Mouse (Mus musculus) midbrain, embryonic 11.5 days (tissue): ENCODE results near the gene Lsm2. TPM values are rescaled to one million over a fixed set of nuclear protein-coding genes. Genes with fewer than 3 reads are reported as not detected.

Experiments
- polyA plus RNA-seq: library from polyadenylated mRNA; unstranded; fragments of >200 nt; fragmentation: Nextera tagmentation; extraction: Ambion mirVana; gene quantifications from 2 replicates; pipeline ENCODE4 v1.2.1, GENCODE M21; 2014

The Lsm2 gene
- polyA plus RNA-seq, 1 experiment from 2014 or later: 234 TPM

Other genes with a start within 250 kb of the Lsm2 start
- not detected in 2 replicates for gene C4b, start 238.0 kb upstream of the Lsm2 start, polyA plus RNA-seq
- not detected in 2 replicates for gene Cyp21a1, start 177.3 kb upstream of the Lsm2 start, polyA plus RNA-seq
- gene Stk19, start 144.9 kb upstream of the Lsm2 start, polyA plus RNA-seq: 20.2 and 21.5 TPM in 2 replicates
- gene Dxo, start 144.8 kb upstream of the Lsm2 start, polyA plus RNA-seq: 60.7 and 64.8 TPM in 2 replicates
- 30.7 and 36.2 TPM in 2 replicates for gene Skiv2l, start 131.7 kb upstream of the Lsm2 start, polyA plus RNA-seq
- gene Nelfe, start 131.5 kb upstream of the Lsm2 start, polyA plus RNA-seq: 117 and 125 TPM in 2 replicates
- 1.6 and 1.9 TPM in 2 replicates for gene Cfb, start 119.3 kb upstream of the Lsm2 start, polyA plus RNA-seq
- gene Zbtb12, start 102.4 kb upstream of the Lsm2 start, polyA plus RNA-seq: 2.5 and 2.9 TPM in 2 replicates
- 0.05 and 0.15 TPM in 2 replicates for gene Gm20547, start 99.8 kb upstream of the Lsm2 start, polyA plus RNA-seq
- 0.83 and 1.5 TPM in 2 replicates for gene C2, start 83.6 kb upstream of the Lsm2 start, polyA plus RNA-seq
- 56.9 and 60.5 TPM in 2 replicates for gene Ehmt2, start 83.4 kb upstream of the Lsm2 start, polyA plus RNA-seq
- not detected in 2 replicates for gene Slc44a4, start 67.4 kb upstream of the Lsm2 start, polyA plus RNA-seq
- gene Neu1, start 50.6 kb upstream of the Lsm2 start, polyA plus RNA-seq: 11.0 and 12.3 TPM in 2 replicates
- 0.08 and 0.26 TPM in 2 replicates for gene Hspa1b, start 22.6 kb upstream of the Lsm2 start, polyA plus RNA-seq
- gene Gm20481, start 11.9 kb upstream of the Lsm2 start, polyA plus RNA-seq: not detected in 2 replicates
- 0.59 and 1.2 TPM in 2 replicates for gene Hspa1a, start 9.7 kb upstream of the Lsm2 start, polyA plus RNA-seq
- gene Hspa1l, start 9.2 kb upstream of the Lsm2 start, polyA plus RNA-seq: 1.4 and 2.0 TPM in 2 replicates
- 76.1 and 81.2 TPM in 2 replicates for gene Vars, start 19.1 kb downstream of the Lsm2 start, polyA plus RNA-seq
- 0.07 TPM in 1 of 2 replicates, not detected in the other for gene Vwa7, start 34.7 kb downstream of the Lsm2 start, polyA plus RNA-seq
- 5.3 and 7.3 TPM in 2 replicates for gene Sapcd1, start 46.2 kb downstream of the Lsm2 start, polyA plus RNA-seq
- 5.0 and 5.2 TPM in 2 replicates for gene Msh5, start 64.9 kb downstream of the Lsm2 start, polyA plus RNA-seq
- gene Clic1, start 68.1 kb downstream of the Lsm2 start, polyA plus RNA-seq: 73.8 and 83.9 TPM in 2 replicates
- gene Ddah2, start 77.2 kb downstream of the Lsm2 start, polyA plus RNA-seq: 614 and 653 TPM in 2 replicates
- gene Ly6g6c, start 83.5 kb downstream of the Lsm2 start, polyA plus RNA-seq: not detected in 2 replicates
- 0.76 and 0.89 TPM in 2 replicates for gene Mpig6b, start 84.3 kb downstream of the Lsm2 start, polyA plus RNA-seq
- gene Ly6g6e, start 95.0 kb downstream of the Lsm2 start, polyA plus RNA-seq: not detected in 2 replicates
- 0.97 and 1.5 TPM in 2 replicates for gene Ly6g6d, start 96.2 kb downstream of the Lsm2 start, polyA plus RNA-seq
- 0.28 and 0.74 TPM in 2 replicates for gene Ly6g6f, start 103.7 kb downstream of the Lsm2 start, polyA plus RNA-seq
- gene Abhd16a, start 107.4 kb downstream of the Lsm2 start, polyA plus RNA-seq: 40.5 and 45.2 TPM in 2 replicates
- gene Ly6g5c, start 126.4 kb downstream of the Lsm2 start, polyA plus RNA-seq: not detected in 2 replicates
- gene Ly6g5b, start 133.6 kb downstream of the Lsm2 start, polyA plus RNA-seq: 0.86 and 1.2 TPM in 2 replicates
- gene Gpank1, start 139.6 kb downstream of the Lsm2 start, polyA plus RNA-seq: 24.4 and 26.3 TPM in 2 replicates
- gene Csnk2b, start 140.2 kb downstream of the Lsm2 start, polyA plus RNA-seq: 293 and 299 TPM in 2 replicates
- 7.1 and 8.1 TPM in 2 replicates for gene D17H6S53E, start 144.5 kb downstream of the Lsm2 start, polyA plus RNA-seq
- gene Apom, start 150.2 kb downstream of the Lsm2 start, polyA plus RNA-seq: 0.37 and 0.45 TPM in 2 replicates
- gene Bag6, start 153.3 kb downstream of the Lsm2 start, polyA plus RNA-seq: 96.0 and 104 TPM in 2 replicates
- 138 and 153 TPM in 2 replicates for gene Prrc2a, start 183.0 kb downstream of the Lsm2 start, polyA plus RNA-seq
- 7.8 and 8.4 TPM in 2 replicates for gene Aif1, start 194.2 kb downstream of the Lsm2 start, polyA plus RNA-seq
- gene Lst1, start 206.6 kb downstream of the Lsm2 start, polyA plus RNA-seq: 7.8 and 10.2 TPM in 2 replicates
- 0.41 TPM in 1 of 2 replicates, not detected in the other for gene Ltb, start 212.6 kb downstream of the Lsm2 start, polyA plus RNA-seq
- 0.26 TPM in 1 of 2 replicates, not detected in the other for gene Tnf, start 220.1 kb downstream of the Lsm2 start, polyA plus RNA-seq
- gene Lta, start 223.5 kb downstream of the Lsm2 start, polyA plus RNA-seq: not detected in 2 replicates
- not detected in 2 replicates for gene Gm16181, start 239.0 kb downstream of the Lsm2 start, polyA plus RNA-seq